Mouse (Mus musculus) frontal cortex, postnatal 25 days (tissue): ENCODE data around the gene Slc9a5.

ENCODE experiments used
- DNase-seq, 2 experiments: peaks; one replicate each; pipeline ENCODE4 v3.0.0; 2022; ENCODE audit warnings: low spot score in 2 of 2

The Slc9a5 gene

GRCm38 (mm10) chr8:105408331-105408730 is 59.7 kb downstream of the Slc9a5 start:
- no peak for DNase-seq

GRCm38 (mm10) chr8:105409947-105410346 is 61.3 kb downstream of the Slc9a5 start:
- DNase-seq = no peak

GRCm38 (mm10) chr8:105413391-105413790 is 64.7 kb downstream of the Slc9a5 start, which contains the start of the genes Kctd19 and Lrrc36:
TSS of gene Kctd19 (minus strand) at chr8:105413502.
TSS of gene Lrrc36 (plus strand) at chr8:105413571.
- no peak for DNase-seq

- no peak for DNase-seq
These were observed 70.3 kb downstream of the Slc9a5 start for GRCm38 (mm10) chr8:105418992-105419391.
